Mouse (Mus musculus) midbrain, embryonic 10.5 days (tissue): ENCODE results near the gene Prr29. TPM values are rescaled to one million over a fixed set of nuclear protein-coding genes. Genes with fewer than 3 reads are reported as not detected.

Source experiments
- DNase-seq: peaks from one replicate; pipeline ENCODE4 v3.0.0-alpha.2; 2017; ENCODE audit warnings: low spot score
- H3K27ac ChIP-seq: fragments of 300-500 bp; sonication (generic); replicated peaks from 2 replicates; pipeline ENCODE4 v1.5.1; 2016; ENCODE audit warnings: mild to moderate bottlenecking
- H3K27me3 ChIP-seq: fragments of 300-500 bp; sonication (generic); 2 replicates; pipeline ENCODE4 v1.6.1; 2016; ENCODE audit warnings: low read depth, mild to moderate bottlenecking; ENCODE audit not compliant: poor library complexity, severe bottlenecking
- H3K36me3 ChIP-seq: fragments of 300-500 bp; sonication (generic); 2 replicates; pipeline ENCODE4 v1.6.1; 2016; ENCODE audit warnings: mild to moderate bottlenecking, moderate library complexity
- H3K4me1 ChIP-seq: fragments of 300-500 bp; sonication (generic); 2 replicates; pipeline ENCODE4 v1.6.1; 2016
- H3K4me3 ChIP-seq: fragments of 300-500 bp; sonication (generic); 2 replicates; pipeline ENCODE4 v1.5.1; 2016; ENCODE audit warnings: mild to moderate bottlenecking, moderate library complexity
- H3K9me3 ChIP-seq: fragments of 300-500 bp; sonication (generic); replicated peaks from 2 replicates; pipeline ENCODE4 v1.6.1; 2016; ENCODE audit warnings: mild to moderate bottlenecking
- WGBS: fragments of 180-500 bp; shearing (Covaris S2); methylation state at CpG from one replicate; pipeline ENCODE4 v1.1.7; 2016; 5-methylcytosine and 5-hydroxymethylcytosine counted together
- polyA plus RNA-seq: library from polyadenylated mRNA; unstranded; fragments of >200 nt; fragmentation: Nextera tagmentation; extraction: Ambion mirVana; gene quantifications from 2 replicates; pipeline ENCODE4 v1.2.1, GENCODE M21; 2016

Prr29 gene
- polyA plus RNA-seq, 1 experiment from 2014 or later = 0.10 TPM

- WGBS = 53% methylated on average over 4 of the region's 4 CpGs
- Histone ChIP-seq H3K27ac (no peak overlapping the region), H3K27me3 (no peaks in the 10 kb centered on the region), H3K9me3 (no peaks in the 10 kb centered on the region), H3K36me3 (peaks cover 10% of the 10 kb centered on the region; the same call in 1 of the 2 replicates), H3K4me3 (no peak overlapping the region), H3K4me1 (no peaks in the 10 kb centered on the region)
- peak; percentile 83 for DNase-seq
These were observed 53.4 kb downstream of the Prr29 start for GRCm38 (mm10) chr11:106418622-106419196.

- Histone ChIP-seq H3K27ac (no peak overlapping the region), H3K9me3 (no peaks in the 10 kb centered on the region), H3K27me3 (no peaks in the 10 kb centered on the region), H3K4me1 (no peaks in the 10 kb centered on the region), H3K36me3 (0 out of 2 replicates have a peak, but pooled peaks cover 4% of the 10 kb centered on the region), H3K4me3 (no peak overlapping the region)
- WGBS = 86% methylated on average over 9 of the region's 9 CpGs
- no peak for DNase-seq
These were observed 54.2 kb downstream of the Prr29 start for GRCm38 (mm10) chr11:106419262-106420102.

- H3K4me3 ChIP-seq = no peak overlapping the region
- WGBS = 92% methylated on average over 5 of the region's 5 CpGs
- peaks cover 4% of the 10 kb centered on the region; the same call in 1 of the 2 replicates for H3K36me3 ChIP-seq
- H3K27ac ChIP-seq = no peak overlapping the region
- no peaks in the 10 kb centered on the region for H3K9me3 ChIP-seq
- no peaks in the 10 kb centered on the region for H3K27me3 ChIP-seq
- no peaks in the 10 kb centered on the region for H3K4me1 ChIP-seq
- DNase-seq = no peak
These were observed 59.9 kb downstream of the Prr29 start for GRCm38 (mm10) chr11:106425201-106425600.

- Histone ChIP-seq H3K27ac (no peak overlapping the region), H3K9me3 (no peaks in the 10 kb centered on the region), H3K27me3 (no peaks in the 10 kb centered on the region), H3K4me1 (no peaks in the 10 kb centered on the region), H3K36me3 (peaks cover 4% of the 10 kb centered on the region; the same call in 1 of the 2 replicates), H3K4me3 (no peak overlapping the region)
- no peak for DNase-seq
- WGBS = 92% methylated on average over 4 of the region's 4 CpGs
These were observed 61.2 kb downstream of the Prr29 start for GRCm38 (mm10) chr11:106426447-106426846.

Other genes starting within 250 kb of the Prr29 start
- gene Gm10840, start 204.6 kb upstream of the Prr29 start, polyA plus RNA-seq = 0.57 TPM in 1 of 2 replicates, not detected in the other
- gene Limd2, start 204.6 kb upstream of the Prr29 start, polyA plus RNA-seq = 364 and 366 TPM in 2 replicates
- gene Strada, start 163.3 kb upstream of the Prr29 start, polyA plus RNA-seq = 41.8 and 42.4 TPM in 2 replicates
- gene Ccdc47, start 149.1 kb upstream of the Prr29 start, polyA plus RNA-seq = 69.9 and 74.0 TPM in 2 replicates
- gene Ddx42, start 148.5 kb upstream of the Prr29 start, polyA plus RNA-seq = 100 and 112 TPM in 2 replicates
- 78.1 and 83.8 TPM in 2 replicates for gene Ftsj3, start 109.4 kb upstream of the Prr29 start, polyA plus RNA-seq
- 408 and 433 TPM in 2 replicates for gene Psmc5, start 109.3 kb upstream of the Prr29 start, polyA plus RNA-seq
- 19.3 and 20.0 TPM in 2 replicates for gene Smarcd2, start 92.5 kb upstream of the Prr29 start, polyA plus RNA-seq
- gene Tcam1, start 88.8 kb upstream of the Prr29 start, polyA plus RNA-seq = 0.06 and 0.15 TPM in 2 replicates
- not detected in 2 replicates for gene Gh, start 63.6 kb upstream of the Prr29 start, polyA plus RNA-seq
- 0.99 TPM in 2 replicates for gene Cd79b, start 50.7 kb upstream of the Prr29 start, polyA plus RNA-seq
- gene Scn4a, start 12.2 kb upstream of the Prr29 start, polyA plus RNA-seq = 0.10 and 0.15 TPM in 2 replicates
- 13.4 and 15.0 TPM in 2 replicates for gene Icam2, start 22.6 kb downstream of the Prr29 start, polyA plus RNA-seq
- 5.0 and 5.2 TPM in 2 replicates for gene Ern1, start 122.4 kb downstream of the Prr29 start, polyA plus RNA-seq
- gene Tex2, start 248.0 kb downstream of the Prr29 start, polyA plus RNA-seq = 5.6 and 7.5 TPM in 2 replicates